Mouse (Mus musculus) heart, postnatal 4 days (tissue): Measurements from ENCODE around the gene Ccdc106. TPM values are rescaled to one million over a fixed set of nuclear protein-coding genes. Genes with fewer than 3 reads are reported as not detected.

Experiments used
- DNase-seq: peaks from one replicate; pipeline ENCODE4 v3.0.0; 2021
- total RNA-seq, 2 experiments: library from RNA; stranded (reverse); gene quantifications; 2 replicates each; pipeline ENCODE4 v1.2.3; 2021

Gene Ccdc106
- total RNA-seq, 2 experiments from 2014 or later = 0.61 TPM; not detected in 1

DNA sequence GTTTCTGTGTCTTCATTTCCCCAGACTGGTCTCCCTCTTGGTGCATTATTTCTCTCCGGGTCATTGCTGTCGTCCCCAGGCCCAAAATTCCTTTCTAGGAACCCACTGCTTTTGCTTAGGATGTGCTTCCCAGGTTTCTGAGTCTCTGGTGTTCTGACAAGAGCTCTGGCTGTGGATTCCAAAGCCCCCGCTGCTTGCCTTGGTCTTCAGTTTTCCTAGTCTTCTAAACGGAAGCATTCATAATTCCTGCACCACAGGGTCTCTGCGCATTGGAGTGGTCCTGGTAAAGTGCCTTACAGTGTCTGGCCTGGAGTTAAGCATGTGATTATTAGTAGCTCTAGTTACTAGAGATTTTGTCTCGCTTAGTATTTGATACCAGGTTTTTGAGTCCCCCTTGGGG, 60.5 kb downstream of the Ccdc106 start:
- DNase-seq = no peak

DNA sequence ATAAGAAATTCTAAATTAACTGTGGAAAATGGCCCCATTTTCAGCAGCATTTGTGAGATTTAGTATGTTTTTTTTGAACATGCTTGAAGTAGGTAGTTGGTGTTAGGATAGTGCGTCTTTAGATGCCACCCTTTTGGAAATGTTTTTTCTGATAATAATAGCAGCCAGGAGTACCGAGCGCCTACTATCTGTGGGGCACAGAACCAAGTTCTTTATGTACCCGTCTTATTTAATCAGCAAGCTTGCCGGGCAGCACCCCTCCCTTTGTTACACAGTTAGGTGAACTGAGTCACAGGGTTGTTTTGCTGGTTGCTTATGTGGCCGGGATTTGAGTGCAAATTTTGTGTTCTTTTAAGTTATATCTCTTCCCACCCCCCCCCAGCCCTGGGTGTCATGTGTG, 60.9 kb downstream of the Ccdc106 start:
- no peak for DNase-seq

DNA sequence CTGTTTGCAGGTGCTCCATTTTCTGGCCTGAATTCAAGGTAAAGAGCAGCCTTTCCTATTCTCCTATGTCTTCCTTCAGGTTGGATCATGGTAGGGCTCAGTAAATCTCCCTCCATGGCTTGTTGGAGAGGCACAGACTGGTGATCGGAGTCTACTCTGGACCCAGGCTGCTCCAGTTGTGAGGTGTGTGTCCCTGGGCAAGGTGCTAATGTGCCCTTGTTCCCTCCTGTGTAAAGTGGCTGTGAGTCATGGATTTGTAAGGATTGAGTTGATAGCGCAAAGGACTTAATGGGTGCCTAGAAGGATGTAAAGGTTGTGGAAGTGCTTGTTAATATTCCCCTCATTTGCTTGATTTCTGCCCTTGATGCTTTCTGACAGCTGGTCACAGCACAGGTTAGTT, 61.6 kb downstream of the Ccdc106 start:
- DNase-seq = no peak

DNA sequence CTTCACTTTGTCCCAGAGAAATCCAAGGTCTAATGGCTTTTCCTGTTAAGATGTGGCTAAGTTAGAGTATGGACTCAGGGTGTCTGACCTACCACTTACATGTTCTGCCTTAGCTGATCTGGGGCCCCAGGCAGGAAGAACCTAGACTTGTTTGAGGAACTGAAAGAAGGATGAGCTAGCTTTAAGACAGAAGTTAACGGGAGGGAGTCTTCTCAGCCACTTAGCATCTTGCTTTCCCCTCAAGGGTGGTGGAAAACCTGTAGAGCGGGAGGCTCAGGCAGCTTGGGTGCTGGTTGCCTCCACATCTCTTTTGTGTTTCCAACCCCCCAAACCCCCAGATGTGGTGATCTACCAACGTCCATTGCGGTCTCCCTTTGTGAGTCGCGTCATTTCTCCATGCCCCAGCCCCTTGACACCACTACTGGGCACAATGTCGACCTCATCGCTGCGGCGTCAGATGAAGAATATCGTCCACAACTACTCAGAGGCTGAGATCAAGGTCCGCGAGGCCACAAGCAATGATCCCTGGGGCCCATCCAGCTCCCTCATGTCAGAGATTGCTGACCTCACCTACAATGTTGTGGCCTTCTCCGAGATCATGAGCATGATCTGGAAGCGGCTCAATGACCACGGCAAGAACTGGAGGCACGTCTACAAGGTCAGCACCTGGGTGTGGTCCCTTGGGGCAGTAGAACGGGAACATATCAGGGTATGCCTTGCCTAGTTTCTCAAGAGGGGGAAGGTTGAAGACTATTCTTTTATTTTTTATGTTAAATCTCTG, 63.2 kb downstream of the Ccdc106 start:
- DNase-seq = no peak

GRCm38 (mm10) chr7:5085512-5085911, 65.2 kb downstream of the Ccdc106 start:
- no peak for DNase-seq

- DNase-seq = no peak
Measured at GRCm38 (mm10) chr7:5086921-5087440, 66.6 kb downstream of the Ccdc106 start.

DNA sequence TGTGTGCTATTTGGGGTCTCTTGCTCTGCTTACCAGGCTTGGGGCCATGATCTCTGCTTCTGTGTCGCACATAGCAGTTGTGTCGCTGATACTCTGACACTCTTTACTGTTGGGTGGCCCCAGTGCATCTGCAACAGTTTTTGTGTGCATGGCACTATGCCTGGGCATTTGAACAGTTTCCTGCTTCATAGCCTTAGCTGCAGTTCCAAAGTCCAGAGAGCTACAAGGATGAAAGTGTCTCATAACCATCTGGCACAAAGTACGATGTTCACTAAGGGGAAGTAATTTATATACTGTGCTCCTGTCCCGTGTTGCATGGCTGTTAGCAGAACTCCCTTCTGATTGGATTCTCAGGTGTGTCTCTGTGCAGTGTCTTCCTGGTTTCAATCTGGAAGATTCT, 67.5 kb downstream of the Ccdc106 start:
- DNase-seq = no peak

DNA sequence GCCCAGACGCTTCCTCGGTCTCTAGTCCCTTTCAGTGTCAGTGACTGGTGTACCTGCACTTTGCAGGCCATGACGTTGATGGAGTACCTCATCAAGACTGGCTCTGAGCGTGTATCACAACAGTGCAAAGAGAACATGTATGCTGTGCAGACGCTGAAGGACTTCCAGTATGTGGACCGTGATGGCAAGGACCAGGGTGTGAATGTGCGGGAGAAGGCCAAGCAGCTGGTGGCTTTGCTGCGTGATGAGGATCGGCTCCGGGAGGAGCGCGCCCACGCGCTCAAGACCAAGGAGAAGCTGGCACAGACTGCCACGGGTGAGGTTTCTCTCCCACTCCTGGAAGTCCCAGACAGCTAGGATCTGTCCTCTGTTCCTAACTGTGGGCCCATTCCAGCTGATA, 69.5 kb downstream of the Ccdc106 start:
- DNase-seq = no peak

DNA sequence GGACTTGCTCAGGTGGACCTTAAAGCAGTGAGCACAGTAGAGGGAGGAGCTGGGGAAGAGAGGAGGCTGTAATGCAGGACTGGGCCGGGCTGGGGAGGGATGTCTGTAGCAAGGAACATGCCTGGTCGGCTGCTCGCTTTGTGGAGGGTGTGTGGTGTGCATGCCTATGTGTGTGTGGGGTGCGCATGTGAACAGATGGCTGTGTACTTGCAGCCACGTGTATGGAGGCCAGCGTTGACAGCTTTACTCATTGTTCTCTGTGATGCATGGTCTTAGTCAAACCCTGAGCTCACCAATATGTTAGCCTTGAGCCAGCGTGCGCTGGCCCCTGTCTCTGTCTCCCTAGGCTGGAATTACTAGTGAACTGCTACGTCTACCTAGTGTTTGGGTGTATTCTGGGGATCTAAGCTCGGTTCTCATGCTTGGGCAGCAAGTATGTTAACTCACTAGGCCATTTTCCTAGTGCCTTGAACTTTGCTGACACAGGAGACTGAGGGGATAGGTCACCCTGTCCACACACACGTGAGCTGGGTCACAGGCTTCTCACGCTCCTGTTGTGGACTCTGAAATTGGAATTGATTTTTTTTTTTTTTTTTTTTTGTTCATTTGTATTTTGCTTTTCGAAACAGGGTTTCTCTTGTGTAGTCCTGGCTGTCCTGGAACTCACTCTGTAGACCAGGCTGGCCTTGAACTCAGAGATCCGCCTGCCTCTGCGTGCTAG, 70.8 kb downstream of the Ccdc106 start:
- DNase-seq = no peak

- DNase-seq = no peak
Measured at GRCm38 (mm10) chr7:5092381-5092780, 72.0 kb downstream of the Ccdc106 start.

- DNase-seq = peak; percentile 53
Measured at GRCm38 (mm10) chr7:5092831-5093510, 72.6 kb downstream of the Ccdc106 start.

GRCm38 (mm10) chr7:5098769-5099168, 78.4 kb downstream of the Ccdc106 start:
- no peak for DNase-seq

- DNase-seq = no peak
Measured at GRCm38 (mm10) chr7:5099796-5100195, 79.4 kb downstream of the Ccdc106 start.

DNA sequence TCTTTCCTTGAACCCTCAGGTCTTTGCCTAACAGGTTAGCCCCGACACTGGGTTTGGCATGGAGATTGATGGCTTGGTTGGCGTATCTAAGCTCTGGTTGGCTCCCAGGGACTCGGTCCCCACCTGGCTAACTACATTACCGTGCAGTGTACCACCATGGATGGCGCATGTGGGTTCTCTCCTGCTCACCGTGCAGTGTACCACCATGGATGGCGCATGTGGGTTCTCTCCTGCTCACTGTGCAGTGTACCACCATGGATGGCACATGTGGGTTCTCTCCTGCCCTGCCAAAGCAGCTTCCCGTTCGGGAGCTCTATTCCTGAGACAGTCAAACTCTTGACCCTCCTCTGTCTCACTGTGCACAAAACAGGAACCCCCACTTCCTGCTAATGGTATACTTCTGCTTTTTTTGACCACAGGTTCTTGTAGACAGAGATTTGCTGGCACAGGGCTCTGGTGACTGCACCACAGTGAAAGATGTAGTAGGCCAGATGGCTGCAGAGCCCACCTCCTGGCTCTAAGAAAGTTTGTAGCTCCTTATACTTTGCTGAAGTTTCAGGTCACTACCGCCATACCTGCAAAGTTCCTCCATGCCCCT, 80.8 kb downstream of the Ccdc106 start:
- no peak for DNase-seq

GRCm38 (mm10) chr7:5102564-5102963, 82.2 kb downstream of the Ccdc106 start:
- no peak for DNase-seq

DNA sequence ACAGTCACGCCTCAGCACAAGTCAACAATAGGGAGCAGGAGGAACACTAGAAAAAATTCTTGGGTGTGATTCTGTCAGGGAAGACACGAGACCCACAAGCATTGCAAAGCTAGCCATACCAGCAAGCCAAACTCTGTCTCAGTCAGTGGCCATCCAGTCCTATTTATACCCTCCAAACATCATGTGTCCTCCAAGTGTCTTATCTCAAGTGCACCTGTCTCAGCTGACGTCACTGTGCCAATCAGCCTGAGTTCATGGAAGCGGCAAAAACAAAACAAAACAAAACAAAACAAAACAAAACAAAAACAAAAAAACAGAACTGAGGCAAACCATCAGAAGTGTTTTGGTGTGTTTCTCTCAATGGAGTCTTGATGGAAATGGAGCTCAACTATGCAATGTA, 87.9 kb downstream of the Ccdc106 start:
- no peak for DNase-seq

GRCm38 (mm10) chr7:5109301-5109700, 88.9 kb downstream of the Ccdc106 start:
- DNase-seq = no peak

Other genes with a start within 250 kb of the Ccdc106 start
- not detected for gene Fam71e2, start 249.3 kb upstream of the Ccdc106 start, total RNA-seq
- under 1 TPM in 1 of 2 experiments, not detected in 1; 0.23 TPM for gene Il11, start 237.7 kb upstream of the Ccdc106 start, total RNA-seq
- not detected for gene Tmem190, start 237.6 kb upstream of the Ccdc106 start, total RNA-seq
- 1 to 10 TPM; 2.7 to 5.1 TPM for gene Tmem238, start 230.9 kb upstream of the Ccdc106 start, total RNA-seq
- gene Rpl28, start 227.7 kb upstream of the Ccdc106 start, total RNA-seq = 100 to 1,000 TPM; 726 to 732 TPM
- 100 to 1,000 TPM; 281 to 285 TPM for gene Ube2s, start 208.0 kb upstream of the Ccdc106 start, total RNA-seq
- gene Shisa7, start 175.9 kb upstream of the Ccdc106 start, total RNA-seq = under 1 TPM in 1 of 2 experiments, not detected in 1; 0.20 TPM
- 1 to 10 TPM; 1.6 to 2.3 TPM for gene Isoc2b, start 150.3 kb upstream of the Ccdc106 start, total RNA-seq
- 10 to 100 TPM; 14.7 to 15.5 TPM for gene Isoc2a, start 143.4 kb upstream of the Ccdc106 start, total RNA-seq
- not detected for gene Gm36210, start 114.0 kb upstream of the Ccdc106 start, total RNA-seq
- gene Zfp628, start 105.3 kb upstream of the Ccdc106 start, total RNA-seq = 10 to 100 TPM; 14.7 to 16.7 TPM
- gene Nat14, start 98.5 kb upstream of the Ccdc106 start, total RNA-seq = 1 to 10 TPM; 3.9 to 6.2 TPM
- 10 to 100 TPM in 1 of 2 experiments, 1 to 10 TPM in 1; 8.7 to 11.1 TPM for gene Ssc5d, start 94.8 kb upstream of the Ccdc106 start, total RNA-seq
- gene Sbk2, start 56.1 kb upstream of the Ccdc106 start, total RNA-seq = 10 to 100 TPM; 10.6 TPM
- 10 to 100 TPM; 21.0 to 24.3 TPM for gene Sbk3, start 49.4 kb upstream of the Ccdc106 start, total RNA-seq
- 10 to 100 TPM; 28.4 to 38.0 TPM for gene Zfp579, start 24.4 kb upstream of the Ccdc106 start, total RNA-seq
- gene Zfp524, start 6.1 kb upstream of the Ccdc106 start, total RNA-seq = 1 to 10 TPM; 6.0 to 6.4 TPM
- gene Fiz1, start 5.9 kb upstream of the Ccdc106 start, total RNA-seq = 10 to 100 TPM; 26.4 to 26.9 TPM
- gene Gm44973, start 5.1 kb upstream of the Ccdc106 start, total RNA-seq = not detected
- gene Zfp865, start 177 bp upstream of the Ccdc106 start, total RNA-seq = 10 to 100 TPM; 26.0 to 26.6 TPM
- under 1 TPM in 1 of 2 experiments, not detected in 1; 0.57 TPM for gene 4632433K11Rik, start 13.6 kb downstream of the Ccdc106 start, total RNA-seq
- gene Zfp784, start 17.9 kb downstream of the Ccdc106 start, total RNA-seq = 1 to 10 TPM; 5.4 to 6.0 TPM
- gene Zfp580, start 31.0 kb downstream of the Ccdc106 start, total RNA-seq = 10 to 100 TPM; 12.2 to 13.2 TPM
- 100 to 1,000 TPM; 136 to 145 TPM for gene U2af2, start 41.6 kb downstream of the Ccdc106 start, total RNA-seq
- gene Epn1, start 59.7 kb downstream of the Ccdc106 start, total RNA-seq = 100 to 1,000 TPM; 171 to 183 TPM
- not detected for gene Rfpl4, start 96.4 kb downstream of the Ccdc106 start, total RNA-seq
- 1 to 10 TPM; 2.6 to 4.5 TPM for gene Rasl2-9, start 105.4 kb downstream of the Ccdc106 start, total RNA-seq
- not detected for gene Vmn1r55, start 129.1 kb downstream of the Ccdc106 start, total RNA-seq
- gene Vmn1r56, start 176.2 kb downstream of the Ccdc106 start, total RNA-seq = not detected
- gene Vmn1r57, start 197.9 kb downstream of the Ccdc106 start, total RNA-seq = not detected